Mouse (Mus musculus) left cerebral cortex, postnatal 25 days (tissue): ENCODE measurements at regions not wholly inside any gene's neighbourhood (a gene's known extent, or its start where the extent isn't known, plus 50 kb on each side); places are given as distances from the start of the nearest gene placed in this dataset.

ENCODE experiments used
- DNase-seq, 2 experiments: peaks; one replicate each; pipeline ENCODE4 v3.0.0; 2022; ENCODE audit warnings: low spot score in 2 of 2, mixed read lengths in 1 of 2
- intact Hi-C: fragments of 180-260 bp; cut with DNase I; formaldehyde crosslinking; loops from one replicate; pipeline ENCODE4 v1.15.1; 2025

- intact Hi-C loops, result no loop called here
- DNase-seq, result peak; percentile 34 to 73
Observed at GRCm38 (mm10) chr9:50142091-50142490, 202.7 kb downstream of the Rpl10-ps3 start.

GRCm38 (mm10) chr9:50141176-50141575, 203.6 kb downstream of the Rpl10-ps3 start:
- no peak for DNase-seq
- intact Hi-C loops, result no loop called here

GRCm38 (mm10) chr9:50138341-50138978, 206.3 kb downstream of the Rpl10-ps3 start:
- no peak for DNase-seq
- intact Hi-C loops, result no loop called here

GRCm38 (mm10) chr9:50136636-50136985, 208.2 kb downstream of the Rpl10-ps3 start:
- intact Hi-C loops, result no loop called here
- no peak for DNase-seq

DNA sequence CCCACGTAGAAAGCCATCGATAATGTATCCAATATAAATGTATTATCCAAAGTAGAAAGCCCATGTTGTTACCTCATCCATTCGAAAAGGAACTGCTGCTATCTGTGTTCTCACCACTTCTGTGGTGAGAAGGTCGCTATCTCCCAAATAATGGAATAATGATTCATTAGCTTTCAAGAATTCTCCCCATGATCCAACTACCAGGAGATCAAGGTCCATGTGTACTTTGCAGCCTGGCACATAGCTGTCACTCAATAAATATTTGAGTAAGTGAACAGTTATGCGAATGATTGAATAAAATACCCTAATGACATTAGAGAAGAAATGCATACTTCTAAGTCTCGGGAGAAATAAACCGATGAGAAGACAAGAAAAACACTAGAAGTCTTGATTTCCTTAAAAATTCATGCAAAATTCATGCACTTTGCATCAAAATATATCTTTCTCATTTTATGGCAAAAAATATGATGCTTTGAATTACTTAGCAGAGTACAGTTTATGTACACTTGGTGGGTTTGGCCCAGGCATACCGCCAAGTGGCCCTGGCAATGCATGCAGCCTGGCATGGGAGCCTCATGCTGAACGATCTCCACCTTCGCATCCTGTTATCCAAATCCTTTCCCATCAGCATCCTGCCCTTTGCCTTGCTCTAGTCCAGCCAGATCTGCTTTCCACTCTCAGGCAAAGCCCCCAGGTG, 208.7 kb downstream of the Rpl10-ps3 start:
- no peak for DNase-seq
- intact Hi-C loops, result no loop called here

DNA sequence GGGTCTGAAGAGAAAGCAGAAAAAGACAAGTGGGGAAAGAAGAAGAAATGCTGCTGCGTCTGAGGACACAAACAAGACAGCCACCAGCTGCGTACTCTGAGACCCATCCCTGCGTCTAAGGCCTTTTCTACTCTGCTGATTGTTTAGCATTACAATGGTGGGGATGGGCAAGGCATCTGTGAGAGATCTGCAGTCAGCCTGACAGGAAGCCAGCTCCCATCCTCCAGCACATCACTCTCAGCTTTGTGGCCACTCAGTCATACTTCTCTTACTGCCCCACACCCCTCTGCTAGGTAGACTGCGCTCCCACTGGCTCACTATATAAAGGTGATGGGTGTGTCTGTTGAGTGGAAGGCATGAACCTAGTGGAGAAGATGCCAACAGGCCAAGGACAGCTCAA, 220.5 kb downstream of the Rpl10-ps3 start:
- DNase-seq, result no peak
- intact Hi-C loops, result no loop called here

DNA sequence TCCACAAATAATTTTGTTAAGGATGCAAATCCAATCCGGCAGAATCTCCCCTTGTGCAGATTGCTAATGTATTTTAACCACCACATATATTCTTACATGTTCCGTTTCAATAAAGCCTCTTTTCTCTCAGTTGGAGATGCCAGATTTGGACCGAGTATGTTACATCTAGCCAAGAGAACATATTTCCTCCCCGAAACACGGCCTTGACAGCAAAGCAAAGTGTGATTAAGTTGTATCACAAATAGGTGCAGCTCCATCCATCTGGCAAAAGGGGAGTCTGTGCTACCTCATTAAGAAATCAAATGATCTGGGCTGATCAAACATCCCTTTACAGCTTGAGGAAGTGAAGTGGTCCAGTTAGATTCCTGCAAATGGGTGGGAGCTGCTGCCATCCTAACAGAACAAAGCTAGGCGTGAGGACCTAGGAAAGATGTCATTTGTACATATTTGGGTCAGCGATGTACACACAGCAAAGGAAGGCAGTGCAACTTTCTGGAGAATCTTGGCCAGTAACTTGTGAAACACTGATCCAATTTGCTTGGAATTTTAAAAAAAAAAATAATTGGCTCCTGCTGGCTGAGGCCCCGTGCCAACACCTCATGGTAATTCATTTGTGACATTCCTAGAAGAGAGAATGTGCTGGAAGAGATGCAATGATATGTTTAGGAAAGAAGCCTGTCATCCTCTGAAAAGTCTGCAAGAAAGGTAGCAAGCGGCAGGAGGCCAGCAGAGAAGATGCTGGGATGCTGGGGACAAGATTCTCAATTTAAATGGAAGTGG, 223.8 kb downstream of the Rpl10-ps3 start:
- intact Hi-C loops, result no loop called here
- peak in 1 of 2 experiments; percentile 63 for DNase-seq

DNA sequence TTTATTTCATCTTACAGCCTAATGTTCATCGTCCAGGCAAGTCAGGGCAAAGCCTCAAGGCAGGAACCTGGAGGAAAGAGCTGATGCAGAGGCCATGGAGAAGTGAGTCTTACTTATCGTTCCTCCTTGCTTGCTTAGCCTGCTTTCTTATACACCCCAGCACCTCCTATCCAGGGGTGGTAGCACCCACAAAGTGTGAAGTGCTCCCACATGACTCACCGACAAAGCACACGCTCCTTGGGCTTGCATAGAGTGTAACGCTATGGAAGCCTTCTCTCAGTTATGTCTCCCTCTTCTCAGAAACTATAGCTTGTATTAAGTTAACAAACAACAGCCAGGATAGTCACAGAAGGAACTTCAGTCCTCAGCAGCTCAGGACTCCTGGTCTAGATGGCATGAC, 225.4 kb downstream of the Rpl10-ps3 start:
- peak in 1 of 2 experiments; percentile 41 for DNase-seq
- intact Hi-C loops, result no loop called here

GRCm38 (mm10) chr9:50118578-50118977, 226.2 kb downstream of the Rpl10-ps3 start:
- intact Hi-C loops, result no loop called here
- peak in 1 of 2 experiments; percentile 44 for DNase-seq

GRCm38 (mm10) chr9:50106551-50106950, 238.2 kb downstream of the Rpl10-ps3 start:
- DNase-seq, result no peak
- intact Hi-C loops, result no loop called here

DNA sequence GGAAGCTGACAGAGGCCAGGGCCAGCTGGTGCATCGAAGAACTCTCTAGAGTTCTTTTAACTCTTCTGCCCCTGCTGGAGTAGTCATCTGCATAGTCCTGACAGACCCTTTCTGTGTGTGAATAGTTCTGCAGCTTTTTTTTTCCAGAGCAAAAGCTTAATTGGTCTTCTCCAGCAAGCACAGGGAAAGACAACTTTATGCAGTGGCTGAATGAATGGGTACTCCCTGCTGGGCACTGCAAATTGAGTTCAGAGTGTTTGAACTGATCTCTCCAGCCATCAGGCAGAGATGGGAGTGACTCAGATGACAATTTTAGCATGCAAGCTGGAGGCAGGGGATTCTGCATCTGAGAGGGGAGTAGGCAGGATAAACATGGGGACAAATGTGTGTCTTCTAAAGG, 242.0 kb downstream of the Rpl10-ps3 start:
- no peak for DNase-seq
- intact Hi-C loops, result no loop called here

DNA sequence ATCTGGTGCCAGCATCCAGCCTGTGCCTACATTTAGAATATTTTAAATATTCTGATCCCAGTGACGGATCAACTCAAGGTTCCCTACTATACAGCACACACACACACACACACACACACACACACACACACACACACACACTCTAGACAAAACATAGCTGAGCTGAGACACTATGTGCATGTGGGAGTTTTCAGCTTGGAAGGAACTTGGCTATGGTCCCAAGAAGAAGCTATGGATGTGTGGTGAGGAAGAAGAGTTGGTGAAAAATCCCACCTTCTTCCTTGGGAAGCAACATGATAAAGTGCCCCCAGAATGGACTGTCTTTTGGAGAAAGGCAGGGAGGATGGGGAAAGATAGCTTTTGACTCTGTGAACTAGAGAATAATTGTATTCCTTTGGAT, 243.7 kb downstream of the Rpl10-ps3 start:
- intact Hi-C loops, result no loop called here
- DNase-seq, result peak in 1 of 2 experiments; percentile 57

DNA sequence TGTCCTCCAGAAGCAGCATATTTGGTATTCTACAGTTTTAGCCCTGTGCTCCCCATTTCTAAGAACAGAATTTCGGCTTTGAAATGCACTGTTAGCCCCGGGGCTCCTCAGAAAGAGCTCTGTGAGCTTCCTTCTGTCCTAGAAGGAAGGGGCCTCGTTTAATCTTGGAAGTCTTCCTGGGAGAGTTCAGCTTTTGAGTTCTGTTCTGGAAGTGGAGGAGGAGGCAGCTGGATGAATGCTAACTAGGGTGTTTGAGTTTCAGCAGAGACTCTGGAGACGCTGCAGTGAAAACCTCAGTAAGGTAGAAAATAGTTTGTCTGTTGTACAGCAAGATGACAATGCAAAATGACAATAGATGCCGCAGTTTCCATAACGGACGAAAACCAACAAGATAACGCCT, 253.8 kb downstream of the Rpl10-ps3 start:
- intact Hi-C loops, result loop anchor here (5.0 kb wide), 1 partner anchor 294 kb away; the partner anchor contains the start of gene Ncam1
- peak in 1 of 2 experiments; percentile 76 for DNase-seq

GRCm38 (mm10) chr9:50089916-50090315, 254.9 kb downstream of the Rpl10-ps3 start:
- no peak for DNase-seq
- intact Hi-C loops, result loop anchor here (5.0 kb wide), 1 partner anchor 293 kb away; the partner anchor contains the start of gene Ncam1

DNA sequence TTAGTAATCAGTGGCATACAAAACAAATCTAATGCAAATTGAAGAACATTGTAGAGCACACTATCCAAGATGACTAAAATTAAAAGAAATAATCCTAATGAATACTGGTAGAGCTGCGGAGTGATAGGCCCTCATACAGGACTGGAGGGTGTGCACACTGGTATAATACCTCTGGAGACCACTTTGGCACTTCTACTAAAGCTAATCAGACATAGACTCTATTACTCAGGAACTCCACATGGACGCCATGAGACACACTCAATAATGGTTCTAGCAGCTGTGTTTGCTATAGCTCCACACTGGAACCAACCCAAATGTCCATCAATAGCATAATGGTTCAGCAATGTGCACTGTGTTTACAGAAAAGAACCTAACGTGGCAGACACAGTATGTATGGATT, 264.6 kb downstream of the Rpl10-ps3 start:
- no peak for DNase-seq
- intact Hi-C loops, result no loop called here

DNA sequence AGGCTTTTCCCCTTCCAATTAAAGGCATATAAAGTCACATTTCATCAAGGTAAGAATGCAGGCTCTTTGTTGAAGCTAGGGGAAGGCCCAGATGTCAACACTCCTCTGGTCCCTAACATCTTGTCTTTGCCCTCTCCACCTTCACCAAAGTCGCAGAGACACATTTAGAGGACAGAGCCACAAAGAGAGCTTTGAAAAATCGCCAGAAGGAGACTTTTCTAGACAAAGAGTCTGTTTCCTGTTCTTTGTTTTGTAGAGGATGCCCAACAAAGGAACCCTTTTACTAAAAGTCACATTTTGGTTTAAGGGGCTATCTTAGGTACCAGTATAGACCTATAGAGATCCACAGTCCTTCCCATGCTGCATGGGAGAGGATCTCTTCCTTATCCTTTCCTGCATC, 269.9 kb upstream of the Ncam1 start:
- DNase-seq, result no peak

GRCm38 (mm10) chr9:50067729-50068225, 269.1 kb upstream of the Ncam1 start:
- peak; percentile 16 to 65 for DNase-seq
- intact Hi-C loops, result no loop called here

More for the DNA sequence above, 269.9 kb upstream of the Ncam1 start:
- intact Hi-C loops, result no loop called here

DNA sequence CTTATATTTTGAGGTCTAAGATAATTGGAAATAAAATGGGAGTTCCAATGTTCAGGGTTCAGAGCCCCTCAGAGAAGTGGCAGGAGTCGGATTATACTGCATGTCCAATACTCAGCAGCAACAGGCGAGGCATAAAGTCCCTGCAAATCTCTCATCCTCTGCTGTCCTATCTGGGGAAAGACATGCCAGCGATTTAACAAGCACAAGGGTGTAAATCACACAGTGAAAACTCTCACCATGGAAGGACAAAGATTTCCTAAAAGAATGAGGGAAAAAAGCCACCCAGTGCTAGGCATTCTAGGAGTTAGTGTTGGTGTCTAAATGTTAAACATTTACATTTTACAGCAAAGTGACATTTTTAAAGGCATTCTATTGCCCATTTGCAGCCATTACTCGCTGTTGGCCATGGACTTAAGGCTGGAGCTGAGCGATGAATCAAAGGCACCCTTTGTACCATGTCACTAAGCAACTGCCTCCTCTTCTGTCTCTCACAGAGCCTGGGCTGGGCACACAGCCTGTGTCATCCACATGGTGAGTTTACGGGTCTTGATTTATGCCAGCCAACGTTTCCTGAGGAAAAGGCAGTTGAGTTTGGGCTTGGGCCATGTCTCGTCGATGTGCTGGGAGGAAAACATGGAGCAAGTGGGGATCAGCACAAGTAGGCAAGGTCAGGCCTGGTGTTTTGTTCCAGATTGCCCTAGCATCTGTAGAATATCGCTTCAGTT, 265.9 kb upstream of the Ncam1 start:
- intact Hi-C loops, result no loop called here
- peak in 1 of 2 experiments; percentile 21 for DNase-seq

DNA sequence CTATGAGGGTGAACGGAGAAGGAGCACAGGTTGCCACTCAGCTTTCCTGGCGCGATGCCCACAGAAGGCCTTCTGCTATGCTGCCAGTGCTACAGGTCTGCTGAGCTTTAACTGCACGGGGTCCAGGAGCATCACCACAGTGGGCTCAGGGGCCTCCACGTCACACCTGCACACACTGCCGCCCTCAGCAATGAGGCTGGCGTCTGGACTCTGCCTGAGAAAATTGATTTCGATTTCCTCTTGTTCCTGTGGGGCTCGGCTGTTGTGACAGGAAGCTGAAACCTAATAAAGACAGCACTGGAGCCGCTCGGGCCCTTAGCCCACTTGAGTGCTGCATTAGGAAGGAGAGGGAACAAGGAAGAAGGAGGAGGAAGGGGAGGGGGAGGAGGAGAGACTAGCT, 239.5 kb upstream of the Ncam1 start:
- intact Hi-C loops, result no loop called here
- DNase-seq, result no peak
